Mouse (Mus musculus) limb, embryonic 11.5 days (tissue): ENCODE measurements around the gene Pald1. TPM values are rescaled to one million over a fixed set of nuclear protein-coding genes. Genes with fewer than 3 reads are reported as not detected.
A peak's percentile ranks its signal among the peaks of the same experiment; 100 is the strongest.

Experiments
- ATAC-seq: fragments of 200-750 bp; cut with Nextera tagmentation; 2 replicates; pipeline ENCODE4 v1.8.0; 2017; ENCODE audit warnings: low read depth; ENCODE audit not compliant: insufficient number of reproducible peaks, low FRiP score, low TSS enrichment
- DNase-seq: peaks from one replicate; pipeline ENCODE4 v3.0.0-alpha.2; 2015; ENCODE audit warnings: low spot score
- H3K27ac ChIP-seq: fragments of 300-500 bp; sonication (generic); replicated peaks from 2 replicates; pipeline ENCODE4 v1.5.1; 2014; ENCODE audit warnings: low read depth, mild to moderate bottlenecking, low read length
- H3K27me3 ChIP-seq: fragments of 300-500 bp; sonication (generic); 2 replicates; pipeline ENCODE4 v1.6.1; 2014; ENCODE audit warnings: mild to moderate bottlenecking, low read length, mixed read lengths; ENCODE audit not compliant: control insufficient read depth, insufficient read depth
- H3K36me3 ChIP-seq: fragments of 300-500 bp; sonication (generic); 2 replicates; pipeline ENCODE4 v1.6.1; 2014; ENCODE audit warnings: mild to moderate bottlenecking, low read length, moderate library complexity, mixed read lengths; ENCODE audit not compliant: control insufficient read depth, insufficient read depth
- H3K4me1 ChIP-seq: fragments of 300-500 bp; sonication (generic); 2 replicates; pipeline ENCODE4 v1.6.1; 2014; ENCODE audit warnings: low read length, mixed read lengths; ENCODE audit not compliant: control insufficient read depth, insufficient read depth
- H3K4me2 ChIP-seq: fragments of 300-500 bp; sonication (generic); 2 replicates; pipeline ENCODE4 v1.6.1; 2014; ENCODE audit warnings: low read depth, mild to moderate bottlenecking, moderate library complexity; ENCODE audit not compliant: severe bottlenecking
- H3K4me3 ChIP-seq: fragments of 300-500 bp; sonication (generic); 2 replicates; pipeline ENCODE4 v1.5.1; 2014; ENCODE audit warnings: low read depth, low read length
- H3K9ac ChIP-seq: fragments of 300-500 bp; sonication (generic); 2 replicates; pipeline ENCODE4 v1.6.1; 2014; ENCODE audit warnings: mild to moderate bottlenecking, low read length
- H3K9me3 ChIP-seq: fragments of 300-500 bp; sonication (generic); 2 replicates; pipeline ENCODE4 v1.6.1; 2016; ENCODE audit warnings: low read length; ENCODE audit not compliant: control insufficient read depth
- WGBS: fragments of 180-500 bp; shearing (Covaris S2); extraction: QIAGEN DNeasy Blood & Tissue Kit; methylation state at CpG from one replicate; pipeline ENCODE4 v1.1.7; 2014; 5-methylcytosine and 5-hydroxymethylcytosine counted together
- polyA plus RNA-seq: library from polyadenylated mRNA; unstranded; fragments of >200 nt; fragmentation: Nextera tagmentation; extraction: Ambion mirVana; gene quantifications from 2 replicates; pipeline ENCODE4 v1.2.1, GENCODE M21; 2014

Gene Pald1
- polyA plus RNA-seq, 1 experiment from 2014 or later, result 17.0 TPM

GRCm38 (mm10) chr10:61336137-61336536, 47.2 kb downstream of the Pald1 start:
- ATAC-seq (no peak), DNase-seq (peak; percentile 94)
- H3K9me3 ChIP-seq, result no peaks in the 10 kb centered on the region
- 25% methylated on average over 6 of the region's 6 CpGs for WGBS
- H3K36me3 ChIP-seq, result no peaks in the 10 kb centered on the region
- H3K27me3 ChIP-seq, result no peaks in the 10 kb centered on the region
- H3K27ac ChIP-seq, result no peak overlapping the region
- no peak overlapping the region for H3K4me2 ChIP-seq
- H3K4me3 ChIP-seq, result no peak overlapping the region
- H3K9ac ChIP-seq, result no peak overlapping the region
- no peaks in the 10 kb centered on the region for H3K4me1 ChIP-seq

DNA sequence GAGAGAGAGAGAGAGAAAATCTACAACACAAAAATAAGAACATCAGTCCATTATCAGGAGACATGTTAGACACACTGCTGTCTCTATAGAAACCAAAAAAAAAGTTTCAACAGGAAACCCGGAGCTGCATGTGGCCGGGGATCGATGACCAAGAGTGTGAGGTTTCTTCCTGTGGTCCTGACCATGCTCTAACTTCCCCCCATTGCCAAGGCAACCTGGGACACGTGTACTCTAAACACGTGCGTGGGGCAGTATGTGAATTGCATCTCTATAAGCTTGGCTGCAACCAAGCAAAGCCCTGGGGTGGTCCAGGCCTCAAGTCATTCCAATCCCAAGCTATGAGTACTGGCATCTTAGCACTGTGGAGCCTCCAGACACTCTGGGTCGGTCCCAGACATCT, 48.8 kb downstream of the Pald1 start:
- ATAC-seq (no peak), DNase-seq (no peak)
- 89% methylated on average over 7 of the region's 7 CpGs for WGBS

DNA sequence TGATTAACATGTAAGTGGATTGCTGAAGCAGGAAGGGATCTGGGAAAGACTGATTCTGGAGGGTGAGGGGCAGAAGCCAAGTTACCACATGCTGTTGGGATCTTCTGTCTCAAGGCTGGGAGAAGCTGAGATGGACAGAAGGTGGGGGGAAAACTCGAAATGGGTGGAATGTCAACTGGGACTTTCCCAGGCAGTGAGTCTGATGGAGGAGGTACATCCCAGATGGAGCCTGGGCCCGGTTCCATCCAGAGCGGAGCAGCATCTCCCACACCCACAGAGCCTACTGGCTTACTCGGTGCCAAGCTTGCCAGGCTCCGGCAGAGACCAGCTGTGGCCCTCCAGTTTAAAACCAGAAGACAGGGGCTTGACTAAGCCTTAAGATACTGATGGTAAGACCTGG, 52.3 kb downstream of the Pald1 start:
- Histone ChIP-seq H3K9me3 (no peaks in the 10 kb centered on the region), H3K27ac (no peak overlapping the region), H3K36me3 (no peaks in the 10 kb centered on the region), H3K4me3 (no peak overlapping the region), H3K4me1 (0 out of 2 replicates have a peak, but pooled peaks cover under 1% of the 10 kb centered on the region), H3K27me3 (no peaks in the 10 kb centered on the region), H3K9ac (no peak overlapping the region), H3K4me2 (no peak overlapping the region)
- no peak for DNase-seq
- ATAC-seq, result no peak
- 88% methylated on average over 5 of the region's 5 CpGs for WGBS

More for the DNA sequence above, 48.8 kb downstream of the Pald1 start:
- H3K9me3 ChIP-seq, result no peaks in the 10 kb centered on the region
- H3K27ac ChIP-seq, result no peak overlapping the region
- H3K9ac ChIP-seq, result no peak overlapping the region
- H3K4me1 ChIP-seq, result no peaks in the 10 kb centered on the region
- no peaks in the 10 kb centered on the region for H3K36me3 ChIP-seq
- no peak overlapping the region for H3K4me3 ChIP-seq
- H3K4me2 ChIP-seq, result no peak overlapping the region
- H3K27me3 ChIP-seq, result no peaks in the 10 kb centered on the region

DNA sequence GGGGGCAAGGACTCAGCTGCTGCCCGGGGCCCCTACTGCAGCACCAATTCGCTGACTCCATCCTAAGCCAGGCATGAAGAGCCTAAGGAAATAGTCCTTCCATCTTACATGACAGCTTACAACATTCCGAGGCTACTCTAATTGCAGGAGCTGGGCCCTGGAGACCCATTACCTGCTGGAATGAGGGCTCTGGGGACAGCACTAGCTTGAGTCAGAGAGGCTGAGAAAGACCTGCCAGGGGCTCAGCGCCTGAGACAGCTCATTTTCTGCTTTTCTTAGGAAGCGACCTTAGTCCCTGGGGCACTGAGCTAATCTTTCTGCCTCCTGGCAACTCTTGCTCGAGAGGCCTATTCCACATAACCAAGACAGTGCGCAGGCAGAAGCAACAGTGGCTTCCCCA, 54.4 kb downstream of the Pald1 start:
- Histone ChIP-seq H3K4me2 (no peak overlapping the region), H3K27me3 (no peaks in the 10 kb centered on the region), H3K9ac (no peak overlapping the region), H3K4me1 (0 out of 2 replicates have a peak, but pooled peaks cover 2% of the 10 kb centered on the region), H3K36me3 (no peaks in the 10 kb centered on the region), H3K9me3 (no peaks in the 10 kb centered on the region), H3K4me3 (no peak overlapping the region), H3K27ac (no peak overlapping the region)
- ATAC-seq, result no peak
- WGBS, result 43% methylated on average over 7 of the region's 7 CpGs
- DNase-seq, result no peak

GRCm38 (mm10) chr10:61327545-61327944, 55.8 kb downstream of the Pald1 start:
- H3K9me3 ChIP-seq, result no peaks in the 10 kb centered on the region
- no peak for ATAC-seq
- no peak overlapping the region for H3K9ac ChIP-seq
- DNase-seq, result no peak
- H3K4me3 ChIP-seq, result no peak overlapping the region
- H3K27me3 ChIP-seq, result no peaks in the 10 kb centered on the region
- 0 out of 2 replicates have a peak, but pooled peaks cover 2% of the 10 kb centered on the region for H3K4me1 ChIP-seq
- no peak overlapping the region for H3K27ac ChIP-seq
- no peaks in the 10 kb centered on the region for H3K36me3 ChIP-seq
- 90% methylated on average over 10 of the region's 10 CpGs for WGBS
- H3K4me2 ChIP-seq, result no peak overlapping the region

DNA sequence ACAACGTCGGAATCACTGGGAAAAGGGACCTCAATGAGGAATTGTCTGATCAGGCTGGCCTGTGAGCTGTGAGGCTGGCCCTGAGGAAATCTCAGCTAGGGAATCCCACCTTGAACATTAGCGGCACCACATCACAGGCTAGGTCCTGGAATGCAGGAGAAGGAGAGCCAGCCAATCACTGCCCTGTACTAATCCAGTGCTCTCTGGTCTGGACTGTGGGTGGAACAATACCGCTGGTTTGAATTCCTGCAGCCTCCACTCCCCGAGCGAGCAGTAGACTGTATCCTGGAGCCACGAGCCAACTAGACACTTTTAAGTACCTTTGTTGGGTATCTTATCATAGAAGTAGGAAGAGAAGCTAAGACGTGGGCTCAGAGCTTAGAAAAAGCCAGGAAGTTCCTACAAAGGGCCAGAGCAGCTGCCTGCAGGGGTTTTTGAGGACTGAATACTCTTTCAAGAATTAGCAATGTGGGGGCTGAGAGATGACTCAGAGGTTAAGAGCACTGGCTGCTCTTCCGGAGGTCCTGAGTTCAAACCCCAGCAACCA, 57.5 kb downstream of the Pald1 start:
- ATAC-seq (no peak), DNase-seq (peak; percentile 41)
- 52% methylated on average over 9 of the region's 9 CpGs for WGBS
- no peak overlapping the region for H3K4me3 ChIP-seq
- no peaks in the 10 kb centered on the region for H3K27me3 ChIP-seq
- 0 out of 2 replicates have a peak overlapping the region, but pooled peaks have one; percentile 26 for H3K27ac ChIP-seq
- H3K4me2 ChIP-seq, result no peak overlapping the region
- no peaks in the 10 kb centered on the region for H3K36me3 ChIP-seq
- H3K9ac ChIP-seq, result no peak overlapping the region
- 0 out of 2 replicates have a peak, but pooled peaks cover 2% of the 10 kb centered on the region for H3K4me1 ChIP-seq
- H3K9me3 ChIP-seq, result no peaks in the 10 kb centered on the region

DNA sequence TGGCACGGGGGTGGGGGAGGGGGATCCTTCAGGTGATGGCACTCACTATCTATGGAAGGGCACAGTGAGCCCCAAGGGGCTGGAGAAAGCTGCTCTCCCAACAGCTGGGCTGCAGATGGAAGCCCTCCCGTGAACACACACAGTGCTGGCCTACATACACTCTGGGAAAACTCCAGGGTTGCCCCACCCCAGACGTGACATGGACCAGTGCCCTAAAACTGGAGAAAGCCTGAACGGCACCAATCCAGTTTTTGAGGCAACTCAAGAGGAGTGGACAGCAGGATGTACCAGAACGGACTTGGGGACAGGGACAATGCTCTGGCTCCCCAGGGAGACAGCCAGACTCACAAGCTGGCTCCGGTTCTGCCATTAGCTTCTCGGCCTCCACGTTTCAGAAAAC, 58.6 kb downstream of the Pald1 start:
- no peak overlapping the region for H3K27ac ChIP-seq
- 77% methylated on average over 8 of the region's 8 CpGs for WGBS
- ATAC-seq, result no peak

GRCm38 (mm10) chr10:61318527-61318926, 64.8 kb downstream of the Pald1 start:
- H3K27me3 ChIP-seq, result no peaks in the 10 kb centered on the region
- H3K27ac ChIP-seq, result no peak overlapping the region
- H3K36me3 ChIP-seq, result no peaks in the 10 kb centered on the region
- H3K4me1 ChIP-seq, result peaks cover 2% of the 10 kb centered on the region; the same call in 1 of the 2 replicates
- H3K9ac ChIP-seq, result no peak overlapping the region
- no peak overlapping the region for H3K4me3 ChIP-seq
- DNase-seq, result no peak
- H3K4me2 ChIP-seq, result no peak overlapping the region
- WGBS, result 86% methylated on average over 3 of the region's 3 CpGs
- no peak for ATAC-seq
- H3K9me3 ChIP-seq, result no peaks in the 10 kb centered on the region

More for the DNA sequence above, 58.6 kb downstream of the Pald1 start:
- Histone ChIP-seq H3K4me2 (no peak overlapping the region), H3K36me3 (no peaks in the 10 kb centered on the region), H3K27me3 (no peaks in the 10 kb centered on the region), H3K9ac (no peak overlapping the region), H3K4me1 (0 out of 2 replicates have a peak, but pooled peaks cover 2% of the 10 kb centered on the region), H3K9me3 (no peaks in the 10 kb centered on the region), H3K4me3 (no peak overlapping the region)
- DNase-seq, result no peak
